Mouse (Mus musculus): Measurements from ENCODE around the gene Cad.
"Not testable (repeated sequence)": the region's sequence is repeated elsewhere in the genome, so short reads cannot be mapped to it uniquely, and the experiment has no call there.

Gene Cad

DNA sequence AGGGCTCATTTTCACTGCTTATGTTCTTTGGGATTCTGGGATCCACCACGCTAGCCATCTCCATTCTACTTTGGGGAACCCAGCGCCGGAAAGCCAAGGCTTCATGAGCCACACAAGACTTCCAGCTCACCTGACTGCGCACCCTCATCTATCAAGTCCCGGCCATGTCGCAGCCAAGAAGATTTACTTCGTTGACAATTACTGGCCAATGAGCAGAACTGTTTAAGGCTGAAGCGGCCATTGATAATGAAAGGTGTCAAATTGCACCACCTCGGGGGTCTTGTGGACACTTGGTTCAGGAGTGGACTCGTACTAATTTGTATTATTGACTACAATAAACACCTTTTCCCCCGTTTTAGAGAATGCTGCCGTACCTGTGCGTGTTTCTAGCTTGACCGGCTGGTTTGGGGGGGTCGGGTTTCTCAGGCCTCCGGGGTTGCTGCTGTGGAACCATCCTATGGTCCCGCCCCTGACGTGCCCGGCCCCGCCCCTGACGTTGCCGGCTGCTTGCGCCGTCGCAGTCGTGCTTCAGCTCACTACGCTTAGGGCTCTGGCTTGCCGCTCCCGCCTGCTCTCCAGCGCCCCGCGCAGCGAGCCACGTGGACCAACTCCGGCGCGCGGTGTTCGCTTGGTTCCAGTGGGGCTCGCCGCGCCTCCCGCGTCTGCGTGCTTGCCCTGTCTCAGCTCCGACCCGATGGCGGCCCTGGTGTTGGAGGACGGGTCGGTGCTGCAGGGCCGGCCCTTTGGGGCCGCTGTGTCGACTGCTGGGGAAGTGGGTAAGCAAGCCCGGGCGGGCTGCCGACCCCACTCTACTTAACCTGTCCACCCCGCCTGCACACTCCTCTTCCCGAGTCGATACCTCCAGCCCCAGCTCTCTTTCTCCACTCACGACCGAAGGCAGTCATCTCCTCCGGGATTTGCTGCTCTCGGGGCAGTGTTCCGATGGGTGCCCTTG lies at the start of gene Cad:
Gene Cad (plus strand): TSS at position 520 of the 955 bp plus-strand sequence.
- in situ Hi-C loops (cut with MboI; ENCODE audit: unreplicated experiment in 2 of 2): no loop called here

DNA sequence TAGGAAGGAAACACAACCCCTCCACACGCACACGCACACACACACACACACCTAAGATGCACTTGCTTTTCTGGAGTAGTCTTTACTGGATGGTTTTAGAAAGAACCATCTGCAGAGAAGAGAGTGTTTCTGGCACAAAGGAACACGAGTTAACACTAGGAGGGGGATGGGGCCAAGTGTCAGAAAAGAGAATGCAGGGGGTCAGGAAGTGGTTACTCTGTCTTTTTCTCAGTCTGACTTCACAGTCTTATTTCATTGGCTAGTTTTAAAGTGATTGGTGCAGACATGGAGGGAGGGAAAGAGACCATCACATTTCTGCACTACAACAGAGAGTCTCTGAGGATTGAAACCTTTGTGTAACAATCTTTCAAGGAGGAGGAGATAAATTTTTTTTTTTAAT lies 41.8 kb upstream of the Cad start:
- in situ Hi-C loops (cut with MboI; ENCODE audit: unreplicated experiment in 2 of 2): no loop called here

DNA sequence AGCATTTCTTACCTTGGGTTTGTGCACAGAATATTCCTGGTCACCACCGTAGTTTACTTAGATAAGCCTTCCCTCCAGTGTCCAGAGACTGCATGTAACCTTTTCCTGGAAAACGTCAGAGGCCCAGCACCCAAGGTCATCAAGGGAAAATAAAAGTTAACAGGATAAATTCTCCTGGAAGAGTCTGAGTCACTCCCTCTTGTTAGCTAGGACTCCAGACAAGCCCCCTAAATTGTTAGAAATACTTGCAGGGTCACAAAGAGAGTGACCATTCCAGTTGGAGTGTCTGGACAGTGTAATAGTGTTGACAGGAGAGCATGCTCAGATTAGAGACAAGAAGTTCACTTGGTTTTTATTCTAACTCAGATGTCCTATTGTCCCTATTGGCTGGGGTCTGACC lies 38.7 kb upstream of the Cad start:
- in situ Hi-C loops (cut with MboI; ENCODE audit: unreplicated experiment in 2 of 2): no loop called here

GRCm38 (mm10) chr5:31021790-31022189 lies 32.8 kb upstream of the Cad start:
- in situ Hi-C loops (cut with MboI; ENCODE audit: unreplicated experiment in 2 of 2): not testable (repeated sequence)

DNA sequence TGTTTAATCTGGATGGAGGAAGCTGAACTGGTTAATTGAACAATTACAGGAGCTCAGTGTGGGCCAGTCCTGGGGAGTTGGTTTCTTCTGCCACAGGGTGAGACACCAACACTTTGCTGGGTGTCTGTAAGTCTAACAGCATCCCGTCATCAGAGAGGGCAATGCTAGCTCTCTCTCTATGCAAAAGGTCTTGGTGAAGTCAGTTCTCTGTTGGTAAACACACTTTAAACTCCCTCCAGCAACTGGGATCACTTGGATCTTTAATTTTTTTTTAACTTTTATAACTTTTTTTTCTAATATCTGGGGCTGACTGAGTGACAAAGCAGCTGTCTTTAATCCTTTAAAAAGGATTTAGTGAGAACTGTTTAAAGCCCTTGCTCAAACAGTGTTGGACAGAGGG lies 31.9 kb upstream of the Cad start:
- in situ Hi-C loops (cut with MboI; ENCODE audit: unreplicated experiment in 2 of 2): no loop called here

GRCm38 (mm10) chr5:31023254-31023653 lies 31.3 kb upstream of the Cad start:
- in situ Hi-C loops (cut with MboI; ENCODE audit: unreplicated experiment in 2 of 2): no loop called here

- in situ Hi-C loops (cut with MboI; ENCODE audit: unreplicated experiment in 2 of 2): no loop called here
These were observed 29.9 kb upstream of the Cad start for GRCm38 (mm10) chr5:31024641-31025040.

DNA sequence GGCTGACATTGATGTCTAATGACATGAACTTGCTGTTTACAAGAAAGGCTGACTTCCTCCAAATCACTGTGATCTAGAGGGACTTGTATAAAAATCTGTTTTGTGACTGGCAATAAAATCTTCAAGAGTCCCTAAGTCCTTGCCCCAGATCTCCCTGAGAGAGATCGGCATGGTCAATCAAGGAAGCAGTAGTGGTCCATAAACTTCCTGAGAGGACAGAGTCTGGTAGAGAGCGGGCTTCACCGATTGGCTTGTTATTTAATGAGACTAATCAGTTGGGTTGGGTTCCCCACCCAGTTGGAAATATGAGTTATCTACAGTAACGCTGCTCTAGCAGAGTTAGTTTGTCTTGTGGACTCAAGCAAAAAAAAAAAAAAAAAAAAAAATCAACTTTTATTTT lies 23.7 kb upstream of the Cad start:
- in situ Hi-C loops (cut with MboI; ENCODE audit: unreplicated experiment in 2 of 2): no loop called here

- in situ Hi-C loops (cut with MboI; ENCODE audit: unreplicated experiment in 2 of 2): no loop called here
These were observed 23.1 kb upstream of the Cad start for GRCm38 (mm10) chr5:31031508-31031907.

DNA sequence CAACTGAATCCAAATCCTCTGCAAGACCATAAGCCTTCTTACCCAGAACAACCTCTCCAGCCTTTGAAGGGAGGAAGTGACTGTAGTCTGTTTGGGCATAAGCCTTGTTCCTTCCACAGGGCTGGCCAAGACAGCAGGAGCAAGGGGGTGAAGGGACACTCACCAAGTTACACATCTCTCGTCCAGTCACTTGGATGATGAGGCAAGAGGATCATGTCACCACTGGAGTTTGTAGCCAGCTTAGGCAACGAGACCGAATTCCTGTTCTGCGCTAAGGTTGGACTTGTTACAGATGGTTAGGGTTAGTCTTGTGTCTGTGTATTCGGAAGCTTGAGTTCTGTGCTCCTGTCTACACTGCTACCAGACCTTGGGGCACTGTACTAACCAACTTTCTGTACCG lies 19.9 kb upstream of the Cad start:
- in situ Hi-C loops (cut with MboI; ENCODE audit: unreplicated experiment in 2 of 2): no loop called here

DNA sequence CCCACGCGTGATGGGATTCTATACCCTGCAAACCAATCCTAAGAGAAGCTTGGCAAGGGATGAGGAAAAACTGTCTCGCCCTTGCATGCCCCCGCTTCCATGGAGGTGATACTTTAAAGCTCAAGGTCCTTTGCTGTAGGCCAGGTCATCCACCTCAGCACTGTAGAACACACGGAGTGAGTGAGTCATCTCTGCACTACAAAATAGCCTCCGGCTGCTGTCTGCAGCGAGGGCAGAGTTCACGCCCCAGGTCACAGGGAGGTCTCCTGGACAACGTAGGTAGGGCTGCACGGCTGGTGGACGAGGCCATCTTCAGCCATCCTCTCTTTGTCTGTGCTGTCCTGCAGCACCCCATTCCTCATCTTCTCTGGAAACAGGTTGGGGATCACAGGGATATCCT lies 18.0 kb upstream of the Cad start:
- in situ Hi-C loops (cut with MboI; ENCODE audit: unreplicated experiment in 2 of 2): not testable (repeated sequence)

GRCm38 (mm10) chr5:31038171-31038845 lies 16.3 kb upstream of the Cad start:
- in situ Hi-C loops (cut with MboI; ENCODE audit: unreplicated experiment in 2 of 2): no loop called here

GRCm38 (mm10) chr5:31046416-31046815 lies 8.2 kb upstream of the Cad start:
- in situ Hi-C loops (cut with MboI; ENCODE audit: unreplicated experiment in 2 of 2): loop anchor here in 1 of 2 experiments (5.0 kb wide), 1 partner anchor 36 kb away; no protein-coding TSS in a partner anchor

GRCm38 (mm10) chr5:31047074-31047473 lies 7.5 kb upstream of the Cad start:
- in situ Hi-C loops (cut with MboI; ENCODE audit: unreplicated experiment in 2 of 2): loop anchor here in 1 of 2 experiments (5.0 kb wide), 1 partner anchor 35 kb away; no protein-coding TSS in a partner anchor

DNA sequence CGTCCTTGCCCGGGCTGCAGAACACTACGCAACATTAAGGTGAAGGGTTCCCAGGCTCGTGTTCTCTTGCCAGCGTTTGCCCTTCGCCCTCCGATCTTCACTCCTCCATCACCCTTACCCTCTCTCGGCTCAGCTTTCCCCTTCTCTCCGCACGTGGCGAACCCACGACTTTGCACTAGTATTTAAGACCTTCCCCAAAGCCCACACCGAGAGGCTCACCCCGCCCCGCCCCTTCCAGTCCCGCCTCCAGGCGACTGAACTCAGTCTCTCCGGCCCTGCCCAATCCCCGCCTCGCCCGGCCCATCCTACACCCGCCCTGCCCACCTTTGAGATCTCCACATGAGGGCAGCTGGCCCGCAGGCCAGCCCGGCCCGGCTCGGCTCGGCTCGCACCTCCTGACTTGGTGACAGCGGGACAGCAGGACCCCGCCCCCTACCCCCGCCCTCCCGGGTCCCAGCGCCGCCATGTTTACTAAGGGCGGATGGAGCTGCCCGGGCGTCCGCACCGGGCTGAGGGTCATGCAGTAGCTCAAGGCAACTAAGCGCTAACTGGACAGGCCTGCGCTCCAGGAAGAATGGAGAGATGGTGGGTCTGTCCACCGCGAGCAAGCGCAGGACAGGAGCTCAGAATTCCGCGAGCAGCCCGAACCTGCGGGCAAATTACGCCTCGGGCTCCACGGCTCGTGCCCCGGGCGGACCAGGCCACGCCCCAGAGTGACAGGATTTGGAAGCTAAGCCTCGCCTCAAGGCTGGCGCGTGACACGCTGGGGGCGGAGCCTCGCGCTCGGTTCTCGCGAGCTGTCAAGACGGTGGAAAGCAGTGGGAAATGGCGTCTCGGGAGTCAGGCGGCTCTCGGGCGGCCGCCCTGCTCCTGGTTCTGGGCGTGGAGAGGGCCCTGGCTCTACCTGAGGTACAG lies 6.5 kb upstream of the Cad start, which contains the start of gene Atraid:
Gene Atraid (plus strand): TSS at position 465 of the 915 bp plus-strand sequence.
- in situ Hi-C loops (cut with MboI; ENCODE audit: unreplicated experiment in 2 of 2): loop anchor here in 1 of 2 experiments (5.0 kb wide), 1 partner anchor 34 kb away; no protein-coding TSS in a partner anchor

- in situ Hi-C loops (cut with MboI; ENCODE audit: unreplicated experiment in 2 of 2): loop anchor here in 1 of 2 experiments (5.0 kb wide), 1 partner anchor 33 kb away; no protein-coding TSS in a partner anchor
These were observed 5.6 kb upstream of the Cad start, which contains the start of gene Slc5a6 for GRCm38 (mm10) chr5:31048763-31049641. TSS of gene Slc5a6 (minus strand) at chr5:31048924.

DNA sequence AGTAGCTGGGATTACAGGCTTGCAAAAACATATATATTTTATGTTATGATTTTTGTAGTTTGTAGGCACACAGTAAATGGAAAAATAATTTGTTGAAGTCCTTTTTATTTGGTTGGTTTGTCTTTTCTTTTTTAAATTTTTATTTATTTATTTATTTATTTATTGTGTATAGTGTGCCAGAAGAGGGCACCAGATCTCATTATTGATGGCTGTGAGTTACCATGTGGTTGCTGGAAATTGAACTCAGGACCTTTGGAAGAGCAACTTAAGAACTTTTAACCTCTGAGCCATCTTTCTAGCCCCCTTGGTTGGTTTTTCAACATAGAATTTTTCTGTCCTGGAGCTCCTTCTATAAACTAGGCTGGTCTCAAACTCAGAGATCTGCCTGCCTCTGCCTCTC lies 4.2 kb upstream of the Cad start:
- in situ Hi-C loops (cut with MboI; ENCODE audit: unreplicated experiment in 2 of 2): no loop called here

- in situ Hi-C loops (cut with MboI; ENCODE audit: unreplicated experiment in 2 of 2): not testable (repeated sequence)
These were observed 852 bp upstream of the Cad start for GRCm38 (mm10) chr5:31053728-31054127.

Data from v-Abl transformed pro-B cells (cell line).